Mouse (Mus musculus) liver, postnatal 0 days (tissue): ENCODE results near the gene Sh3gl1.

Experiments used
- CTCF ChIP-seq: sonication (generic); IDR thresholded peaks from 2 replicates; pipeline ENCODE4 v1.5.1; 2016; ENCODE audit warnings: antibody characterized with exemption, low read depth
- EP300 ChIP-seq: IDR thresholded peaks from 2 replicates; pipeline ENCODE4 v1.6.1; 2016; ENCODE audit warnings: antibody characterized with exemption, low read depth, mild to moderate bottlenecking

GRCm38 (mm10) chr17:56021161-56021910, 15.1 kb downstream of the Sh3gl1 start:
- TF ChIP-seq EP300 (no peak), CTCF (no peak)
